Mouse (Mus musculus): ENCODE results near the gene Sh3kbp1. TPM values are rescaled to one million over a fixed set of nuclear protein-coding genes. Genes with fewer than 3 reads are reported as not detected.
A peak's percentile ranks its signal among the peaks of the same experiment; 100 is the strongest.

Gene Sh3kbp1
- polyA plus RNA-seq, 1 experiment from 2014 or later = 9.7 TPM

DNA sequence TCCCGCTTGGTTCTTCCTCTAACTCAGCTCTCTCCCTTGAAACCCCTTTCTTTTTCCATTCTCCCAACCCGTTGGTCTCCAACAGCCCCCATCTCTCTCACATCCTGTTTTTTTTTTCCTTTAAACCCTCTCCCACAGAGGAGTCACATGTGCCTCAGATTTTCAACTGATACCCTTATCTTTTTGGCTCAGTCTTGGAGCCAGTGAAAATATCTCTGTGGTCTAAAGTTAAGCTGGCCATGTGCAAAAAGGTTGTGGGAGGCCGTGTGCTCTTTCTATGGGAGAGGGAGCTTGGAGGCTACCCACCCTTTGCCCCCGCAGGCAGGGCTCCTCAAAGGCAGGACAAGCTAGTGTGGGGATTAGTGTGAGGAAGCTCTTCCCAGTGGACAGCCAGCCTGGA, 12.9 kb downstream of the Sh3kbp1 start:
- H3K9ac ChIP-seq (replicated peaks) = no peak overlapping the region
- no peak overlapping the region for H3K4me3 ChIP-seq (ENCODE audit: low read depth, low read length)
- no peaks in the 10 kb centered on the region for H3K9me3 ChIP-seq (ENCODE audit: low read length)
- H3K27me3 ChIP-seq (ENCODE audit: insufficient read depth, low read length) = no peaks in the 10 kb centered on the region
- no peak for DNase-seq
- H3K27ac ChIP-seq (ENCODE audit: low read depth) = no peak overlapping the region
- no peak for TF ChIP-seq EP300 (IDR thresholded peaks at IDR 0.05; ENCODE audit: low read depth)
- no peak for TF ChIP-seq CTCF (IDR thresholded peaks at IDR 0.05; ENCODE audit: low read depth)
- H3K4me2 ChIP-seq (ENCODE audit: low read depth, low read length) = no peak overlapping the region
- 43% methylated on average over 4 of the region's 4 CpGs for WGBS (ENCODE audit: insufficient replicate concordance)
- no peaks in the 10 kb centered on the region for H3K4me1 ChIP-seq (ENCODE audit: insufficient read depth)
- ATAC-seq = no peak
- no peaks in the 10 kb centered on the region for H3K36me3 ChIP-seq (replicated peaks; ENCODE audit: insufficient read depth, low read length)

DNA sequence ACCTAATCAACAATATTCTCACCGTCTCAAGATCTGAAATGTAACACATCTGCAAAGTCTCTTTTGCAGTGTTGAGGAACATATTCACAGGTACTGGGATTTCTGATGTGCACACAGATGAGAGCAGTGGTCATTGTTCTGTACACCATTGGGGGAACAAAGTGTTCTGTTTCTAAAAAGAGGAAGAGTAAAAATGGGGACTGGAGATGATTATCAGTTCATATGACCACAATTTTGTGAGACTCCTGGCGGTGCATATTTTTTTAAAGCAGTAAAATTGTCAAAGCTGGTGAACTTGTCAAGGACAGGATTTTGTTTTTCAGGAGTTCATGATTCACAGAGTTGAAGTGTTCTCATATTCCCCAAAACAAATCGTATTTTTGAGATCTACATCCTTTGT, 18.2 kb downstream of the Sh3kbp1 start:
- ATAC-seq = no peak
- Histone ChIP-seq H3K4me2 (ENCODE audit: low read depth, low read length) (no peak overlapping the region), H3K9ac (replicated peaks) (no peak overlapping the region), H3K4me1 (ENCODE audit: insufficient read depth) (no peaks in the 10 kb centered on the region; the same call in 1 of the 2 replicates), H3K4me3 (ENCODE audit: low read depth, low read length) (no peak overlapping the region), H3K27me3 (ENCODE audit: insufficient read depth, low read length) (no peaks in the 10 kb centered on the region), H3K27ac (ENCODE audit: low read depth) (no peak overlapping the region), H3K9me3 (ENCODE audit: low read length) (no peaks in the 10 kb centered on the region), H3K36me3 (replicated peaks; ENCODE audit: insufficient read depth, low read length) (no peaks in the 10 kb centered on the region)
- no peak for TF ChIP-seq EP300 (IDR thresholded peaks at IDR 0.05; ENCODE audit: low read depth)
- 55% methylated on average over 3 of the region's 3 CpGs for WGBS (ENCODE audit: insufficient replicate concordance)
- DNase-seq = no peak

DNA sequence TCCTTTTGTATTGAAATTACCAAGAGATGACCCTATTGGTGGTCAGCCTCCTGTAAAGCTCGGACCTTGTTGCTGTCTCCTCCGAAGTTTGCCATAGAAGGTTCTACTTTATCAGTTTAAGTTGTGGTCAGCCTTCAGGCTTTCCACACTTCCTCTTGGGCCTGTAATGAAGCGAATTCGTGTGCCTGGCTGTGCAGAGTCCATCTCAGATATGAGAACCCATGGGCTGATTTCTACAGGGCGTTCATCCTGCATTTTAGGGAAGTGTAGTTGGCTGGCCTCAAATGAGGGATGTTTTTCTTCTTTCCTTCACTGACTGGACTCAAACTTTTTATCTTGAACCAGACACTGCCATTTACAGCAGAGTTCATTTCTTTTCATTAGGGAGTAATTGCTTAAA, 20.5 kb downstream of the Sh3kbp1 start:
- peak overlapping the region; percentile 4; the same call in 1 of the 2 replicates for H3K27ac ChIP-seq (ENCODE audit: low read depth)
- H3K9me3 ChIP-seq (ENCODE audit: low read length) = no peaks in the 10 kb centered on the region
- TF ChIP-seq CTCF (IDR thresholded peaks at IDR 0.05; ENCODE audit: low read depth) (no peak), EP300 (IDR thresholded peaks at IDR 0.05; ENCODE audit: low read depth) (no peak)
- 0 out of 2 replicates have a peak, but pooled peaks have one; percentile 17 for ATAC-seq
- peak; percentile 13 for DNase-seq
- H3K4me1 ChIP-seq (ENCODE audit: insufficient read depth) = no peaks in the 10 kb centered on the region; the same call in 1 of the 2 replicates
- no peaks in the 10 kb centered on the region for H3K36me3 ChIP-seq (replicated peaks; ENCODE audit: insufficient read depth, low read length)
- WGBS (ENCODE audit: insufficient replicate concordance) = 45% methylated on average over 5 of the region's 5 CpGs
- H3K4me2 ChIP-seq (ENCODE audit: low read depth, low read length) = no peak overlapping the region
- no peaks in the 10 kb centered on the region for H3K27me3 ChIP-seq (ENCODE audit: insufficient read depth, low read length)
- no peak overlapping the region for H3K9ac ChIP-seq (replicated peaks)
- H3K4me3 ChIP-seq (ENCODE audit: low read depth, low read length) = no peak overlapping the region

DNA sequence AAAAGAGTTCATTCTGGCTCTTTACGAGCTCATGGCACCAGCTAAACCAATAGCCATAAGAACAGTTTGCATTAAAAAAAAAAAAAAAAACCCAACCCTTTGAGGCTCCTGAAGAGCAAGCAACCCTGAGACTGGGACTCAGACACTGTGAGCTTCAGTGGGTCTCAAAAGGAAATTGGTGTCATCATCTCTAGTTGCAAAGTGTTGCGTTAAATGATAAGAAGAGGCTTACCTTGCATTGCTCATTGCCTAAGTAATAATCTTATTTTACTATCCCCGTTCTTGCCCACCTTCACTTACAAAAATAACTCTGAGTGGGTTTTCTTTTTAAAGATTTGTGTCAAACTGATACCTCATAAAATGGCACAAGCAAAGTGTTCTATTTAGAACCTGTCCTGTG, 21.5 kb downstream of the Sh3kbp1 start:
- Histone ChIP-seq H3K9ac (replicated peaks) (no peak overlapping the region), H3K4me1 (ENCODE audit: insufficient read depth) (no peaks in the 10 kb centered on the region; the same call in 1 of the 2 replicates), H3K9me3 (ENCODE audit: low read length) (no peaks in the 10 kb centered on the region), H3K27ac (ENCODE audit: low read depth) (no peak overlapping the region), H3K4me3 (ENCODE audit: low read depth, low read length) (no peak overlapping the region), H3K27me3 (ENCODE audit: insufficient read depth, low read length) (no peaks in the 10 kb centered on the region), H3K4me2 (ENCODE audit: low read depth, low read length) (no peak overlapping the region), H3K36me3 (replicated peaks; ENCODE audit: insufficient read depth, low read length) (no peaks in the 10 kb centered on the region)
- TF ChIP-seq CTCF (IDR thresholded peaks at IDR 0.05; ENCODE audit: low read depth) (no peak), EP300 (IDR thresholded peaks at IDR 0.05; ENCODE audit: low read depth) (no peak)
- ATAC-seq = no peak
- DNase-seq = no peak
- 54% methylated on average over 3 of the region's 3 CpGs for WGBS (ENCODE audit: insufficient replicate concordance)

DNA sequence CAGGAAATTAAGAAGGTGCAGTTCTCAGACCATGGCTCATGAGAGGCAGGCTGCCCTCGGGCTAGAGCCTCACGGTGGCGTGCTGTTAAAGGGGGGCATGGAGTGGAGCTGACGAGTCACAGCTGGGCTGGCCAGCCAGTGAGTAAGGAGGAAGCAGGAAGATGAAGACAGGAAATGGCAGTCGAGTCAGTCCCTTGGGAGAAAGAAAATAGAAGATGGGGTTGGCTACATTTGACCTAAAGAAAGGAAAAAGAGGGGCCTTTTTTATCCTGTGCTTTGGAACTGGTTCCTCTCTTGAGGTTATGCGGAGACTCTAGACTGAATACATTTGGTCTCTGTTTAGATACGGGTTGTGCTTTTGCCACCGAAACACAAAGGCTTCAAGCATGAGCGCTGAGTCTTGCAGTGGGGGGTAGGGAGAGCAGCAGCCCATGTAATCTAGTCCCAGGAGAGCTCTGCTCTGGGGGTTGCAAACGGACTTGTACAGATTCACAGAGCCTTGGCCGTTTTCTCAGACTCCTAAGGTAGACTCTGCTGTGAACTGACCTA, 23.1 kb downstream of the Sh3kbp1 start:
- peak; percentile 29 for DNase-seq
- TF ChIP-seq CTCF (IDR thresholded peaks at IDR 0.05; ENCODE audit: low read depth) = no peak
- no peak for TF ChIP-seq EP300 (IDR thresholded peaks at IDR 0.05; ENCODE audit: low read depth)
- peak overlapping the region; percentile 32; the same call in 1 of the 2 replicates for H3K4me2 ChIP-seq (ENCODE audit: low read depth, low read length)

DNA sequence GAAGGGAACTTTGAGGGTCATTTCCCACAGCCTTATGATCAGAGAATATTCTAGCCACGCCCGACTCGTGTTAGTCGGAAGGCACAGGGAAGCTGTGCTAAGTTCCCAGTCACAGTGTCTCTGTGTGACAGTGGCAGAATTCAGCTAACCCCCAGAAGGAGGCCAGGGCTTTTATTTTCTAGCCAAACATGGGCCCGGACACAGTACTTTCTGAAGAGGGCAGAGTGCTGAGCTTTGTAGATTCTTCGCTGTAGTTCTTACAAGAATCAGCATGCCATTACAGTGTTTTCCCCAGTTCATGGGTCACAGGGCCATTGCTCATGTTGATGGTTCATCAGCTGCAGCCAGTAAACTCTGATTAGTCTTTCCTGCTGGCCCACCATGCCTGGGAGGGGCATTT, 23.7 kb downstream of the Sh3kbp1 start:
- Histone ChIP-seq H3K4me2 (ENCODE audit: low read depth, low read length) (peak overlapping the region; percentile 32; the same call in 1 of the 2 replicates), H3K9me3 (ENCODE audit: low read length) (no peaks in the 10 kb centered on the region), H3K4me1 (ENCODE audit: insufficient read depth) (no peaks in the 10 kb centered on the region), H3K36me3 (replicated peaks; ENCODE audit: insufficient read depth, low read length) (no peaks in the 10 kb centered on the region), H3K4me3 (ENCODE audit: low read depth, low read length) (no peak overlapping the region), H3K27ac (ENCODE audit: low read depth) (peak overlapping the region; percentile 68), H3K27me3 (ENCODE audit: insufficient read depth, low read length) (no peaks in the 10 kb centered on the region), H3K9ac (replicated peaks) (no peak overlapping the region)
- ATAC-seq = peak; percentile 43
- WGBS (ENCODE audit: insufficient replicate concordance) = 60% methylated on average over 6 of the region's 6 CpGs
- DNase-seq = no peak
- TF ChIP-seq CTCF (IDR thresholded peaks at IDR 0.05; ENCODE audit: low read depth) (no peak), EP300 (IDR thresholded peaks at IDR 0.05; ENCODE audit: low read depth) (no peak)

More for the DNA sequence above, 23.1 kb downstream of the Sh3kbp1 start:
- Histone ChIP-seq H3K4me1 (ENCODE audit: insufficient read depth) (no peaks in the 10 kb centered on the region; the same call in 1 of the 2 replicates), H3K4me3 (ENCODE audit: low read depth, low read length) (no peak overlapping the region), H3K27ac (ENCODE audit: low read depth) (peak overlapping the region; percentile 68), H3K9ac (replicated peaks) (no peak overlapping the region), H3K36me3 (replicated peaks; ENCODE audit: insufficient read depth, low read length) (no peaks in the 10 kb centered on the region), H3K9me3 (ENCODE audit: low read length) (no peaks in the 10 kb centered on the region), H3K27me3 (ENCODE audit: insufficient read depth, low read length) (no peaks in the 10 kb centered on the region)
- peak; percentile 72 for ATAC-seq
- 41% methylated on average over 11 of the region's 11 CpGs for WGBS (ENCODE audit: insufficient replicate concordance)
